Mouse (Mus musculus) MEL (cell line): ENCODE data around the gene Llgl1. TPM values are rescaled to one million over a fixed set of nuclear protein-coding genes. Genes with fewer than 3 reads are reported as not detected.

Source experiments
- DNase-seq: peaks from one replicate; pipeline ENCODE4 v3.0.0; 2011; ENCODE audit warnings: low read depth, low spot score
- H3K27ac ChIP-seq: 2 replicates; pipeline ENCODE4 v1.5.1; 2012; ENCODE audit warnings: low read depth, mild to moderate bottlenecking, control low read depth, low read length, moderate library complexity; ENCODE audit not compliant: control insufficient read depth
- H3K27me3 ChIP-seq, 2 experiments: fragments of 150-350 bp in 1 of 2; sonication (generic) in 1 of 2; 2 replicates each; pipeline ENCODE4 v1.6.1; 2012; ENCODE audit warnings: low read length in 2 of 2, mild to moderate bottlenecking in 2 of 2, improper control_type of control experiment in 1 of 2, moderate library complexity in 1 of 2; ENCODE audit not compliant: insufficient read depth in 2 of 2, control insufficient read depth in 1 of 2
- H3K36me3 ChIP-seq, 2 experiments: 2 replicates each; pipeline ENCODE4 v1.6.1; 2012 to 2014; ENCODE audit warnings: low read length in 2 of 2, improper control_type of control experiment in 1 of 2, inconsistent platforms in 1 of 2, mild to moderate bottlenecking in 1 of 2; ENCODE audit not compliant: insufficient read depth in 2 of 2, control insufficient read depth in 1 of 2
- H3K4me1 ChIP-seq, 2 experiments: fragments of 150-350 bp in 1 of 2; sonication (generic) in 1 of 2; 2 replicates each; pipeline ENCODE4 v1.6.1; 2012; ENCODE audit warnings: low read length in 2 of 2, improper control_type of control experiment in 1 of 2, mild to moderate bottlenecking in 1 of 2; ENCODE audit not compliant: insufficient read depth in 2 of 2, control insufficient read depth in 1 of 2
- H3K4me3 ChIP-seq, 2 experiments: fragments of 150-350 bp in 1 of 2; sonication (generic) in 1 of 2; 2 replicates each; pipeline ENCODE4 v1.5.1; 2012; ENCODE audit warnings: low read depth in 2 of 2, low read length in 2 of 2, mild to moderate bottlenecking in 2 of 2, moderate library complexity in 2 of 2, control low read depth in 1 of 2, improper control_type of control experiment in 1 of 2; ENCODE audit not compliant: control insufficient read depth in 1 of 2, insufficient read depth in 1 of 2
- H3K79me2 ChIP-seq: 2 replicates; pipeline ENCODE4 v1.6.1; 2012; ENCODE audit warnings: mild to moderate bottlenecking, low read length, moderate library complexity; ENCODE audit not compliant: control insufficient read depth, poor library complexity, insufficient read depth
- H3K9ac ChIP-seq: 2 replicates; pipeline ENCODE4 v1.6.1; 2012; ENCODE audit warnings: low read depth, mild to moderate bottlenecking, control low read depth, low read length, moderate library complexity; ENCODE audit not compliant: control insufficient read depth, poor library complexity, severe bottlenecking
- H3K9me3 ChIP-seq: fragments of 150-350 bp; sonication (generic); replicated peaks from 2 replicates; pipeline ENCODE4 v1.6.1; 2012; ENCODE audit warnings: mild to moderate bottlenecking, low read length, improper control_type of control experiment, moderate library complexity; ENCODE audit not compliant: insufficient read depth
- BHLHE40 ChIP-seq: IDR thresholded peaks from 2 replicates; pipeline ENCODE4 v1.6.1; 2012; ENCODE audit warnings: low read depth, mild to moderate bottlenecking, inconsistent platforms, low read length, improper control_type of control experiment, borderline replicate concordance
- CHD2 ChIP-seq: IDR thresholded peaks from 2 replicates; pipeline ENCODE4 v1.6.1; 2011; ENCODE audit warnings: low read length, improper control_type of control experiment
- CTCF ChIP-seq, 3 experiments: IDR thresholded peaks in 2 of 3; conservative IDR thresholded peaks in 1 of 3; 2 replicates each; pipeline ENCODE4 v1.5.1; 2011 to 2012; ENCODE audit warnings: low read length in 3 of 3, low read depth in 2 of 3, mild to moderate bottlenecking in 2 of 3, improper control_type of control experiment in 1 of 3, inconsistent platforms in 1 of 3, mixed read lengths in 1 of 3, moderate library complexity in 1 of 3; ENCODE audit not compliant: control insufficient read depth in 1 of 3, insufficient read depth in 1 of 3, poor library complexity in 1 of 3, severe bottlenecking in 1 of 3
- ELF1 ChIP-seq: IDR thresholded peaks from 2 replicates; pipeline ENCODE4 v1.6.1; 2014; ENCODE audit warnings: low read depth, mild to moderate bottlenecking, inconsistent platforms, low read length, improper control_type of control experiment, moderate library complexity
- EP300 ChIP-seq, 2 experiments: IDR thresholded peaks; 2 replicates each; pipeline ENCODE4 v1.6.1; 2011; ENCODE audit warnings: improper control_type of control experiment in 2 of 2, low read length in 2 of 2, low read depth in 1 of 2, mild to moderate bottlenecking in 1 of 2
- GABPA ChIP-seq: IDR thresholded peaks from 2 replicates; pipeline ENCODE4 v1.6.1; 2012; ENCODE audit warnings: low read depth, mild to moderate bottlenecking, inconsistent platforms, low read length, improper control_type of control experiment, moderate library complexity
- HCFC1 ChIP-seq: IDR thresholded peaks from 2 replicates; pipeline ENCODE4 v1.6.1; 2012; ENCODE audit warnings: low read depth, mild to moderate bottlenecking, inconsistent platforms, low read length, improper control_type of control experiment, moderate library complexity
- JUND ChIP-seq: IDR thresholded peaks from 2 replicates; pipeline ENCODE4 v1.6.1; 2011; ENCODE audit warnings: low read depth, mild to moderate bottlenecking, improper control_type of control experiment, low read length
- MAFK ChIP-seq: IDR thresholded peaks from 2 replicates; pipeline ENCODE4 v1.6.1; 2011; ENCODE audit warnings: low read depth, mild to moderate bottlenecking, low read length, improper control_type of control experiment, borderline replicate concordance
- MAX ChIP-seq: IDR thresholded peaks from 2 replicates; pipeline ENCODE4 v1.6.1; 2011; ENCODE audit warnings: low read length, improper control_type of control experiment
- MAZ ChIP-seq: IDR thresholded peaks from 2 replicates; pipeline ENCODE4 v1.6.1; 2012; ENCODE audit warnings: low read depth, mild to moderate bottlenecking, inconsistent platforms, low read length, improper control_type of control experiment
- MEF2A ChIP-seq: IDR thresholded peaks from 2 replicates; pipeline ENCODE4 v1.6.1; 2014; ENCODE audit warnings: low read depth, mild to moderate bottlenecking, inconsistent platforms, low read length, improper control_type of control experiment; ENCODE audit not compliant: poor library complexity, insufficient replicate concordance, severe bottlenecking; ENCODE audit errors: extremely low read depth
- MXI1 ChIP-seq: IDR thresholded peaks from 2 replicates; pipeline ENCODE4 v1.6.1; 2011; ENCODE audit warnings: mild to moderate bottlenecking, low read depth, low read length, improper control_type of control experiment
- MYC ChIP-seq: IDR thresholded peaks from 2 replicates; pipeline ENCODE4 v1.6.1; 2011; ENCODE audit warnings: low read depth, mild to moderate bottlenecking, low read length, improper control_type of control experiment, moderate library complexity
- NELFE ChIP-seq: IDR thresholded peaks from 2 replicates; pipeline ENCODE4 v1.6.1; 2011; ENCODE audit warnings: low read depth, low read length, improper control_type of control experiment
- NRF1 ChIP-seq: IDR thresholded peaks from 2 replicates; pipeline ENCODE4 v1.6.1; 2014; ENCODE audit warnings: low read depth, mild to moderate bottlenecking, inconsistent platforms, low read length, improper control_type of control experiment, moderate library complexity; ENCODE audit not compliant: poor library complexity, insufficient read depth, severe bottlenecking
- POLR2A ChIP-seq, 2 experiments: IDR thresholded peaks; 2 replicates each; pipeline ENCODE4 v1.6.1; 2011 to 2012; ENCODE audit warnings: low read length in 2 of 2, mild to moderate bottlenecking in 2 of 2, control low read depth in 1 of 2, improper control_type of control experiment in 1 of 2, low read depth in 1 of 2, moderate library complexity in 1 of 2; ENCODE audit not compliant: control insufficient read depth in 1 of 2, insufficient read depth in 1 of 2, poor library complexity in 1 of 2
- POLR2AphosphoS2 ChIP-seq: IDR thresholded peaks from 2 replicates; pipeline ENCODE4 v1.6.1; 2011; ENCODE audit warnings: low read length, improper control_type of control experiment
- RAD21 ChIP-seq: IDR thresholded peaks from 2 replicates; pipeline ENCODE4 v1.6.1; 2011; ENCODE audit warnings: mild to moderate bottlenecking, low read depth, low read length, improper control_type of control experiment
- SMC3 ChIP-seq: IDR thresholded peaks from 2 replicates; pipeline ENCODE4 v1.6.1; 2011; ENCODE audit warnings: low read depth, low read length, improper control_type of control experiment
- TBP ChIP-seq: IDR thresholded peaks from 2 replicates; pipeline ENCODE4 v1.8.0; 2011; ENCODE audit warnings: low read depth, low read length, improper control_type of control experiment
- TCF12 ChIP-seq: IDR thresholded peaks from 2 replicates; pipeline ENCODE4 v1.6.1; 2014; ENCODE audit warnings: low read depth, mild to moderate bottlenecking, inconsistent platforms, low read length, improper control_type of control experiment, moderate library complexity
- USF1 ChIP-seq: IDR thresholded peaks from 2 replicates; pipeline ENCODE4 v1.6.1; 2014; ENCODE audit warnings: low read depth, mild to moderate bottlenecking, inconsistent platforms, low read length, improper control_type of control experiment, moderate library complexity
- ZC3H11A ChIP-seq: IDR thresholded peaks from 2 replicates; pipeline ENCODE4 v1.6.1; 2012; ENCODE audit warnings: low read depth, mild to moderate bottlenecking, inconsistent platforms, low read length, improper control_type of control experiment
- ZMIZ1 ChIP-seq: IDR thresholded peaks from 2 replicates; pipeline ENCODE4 v1.6.1; 2012; ENCODE audit warnings: low read depth, mild to moderate bottlenecking, inconsistent platforms, low read length, improper control_type of control experiment, moderate library complexity
- polyA plus RNA-seq, 2 experiments: library from polyadenylated mRNA; stranded (reverse) in 1 of 2; unstranded in 1 of 2; fragments of >175 nt in 1 of 2; fragments of >200 nt in 1 of 2; gene quantifications; 2 replicates each; pipeline versions ENCODE4 v1.2.1 to v1.2.4; 2012; ENCODE audit warnings: low replicate concordance in 2 of 2, low read depth in 1 of 2; ENCODE audit not compliant: insufficient read length in 2 of 2, insufficient read depth in 1 of 2, missing spikeins in 1 of 2
- total RNA-seq: library from RNA; depleted of rRNA; stranded (reverse); fragments of 300-350 nt; gene quantifications from 2 replicates; pipeline ENCODE4 v1.2.3, GENCODE M21; 2012

Gene Llgl1
- total and polyA plus RNA-seq, 3 experiments: 9.3 to 23.9 TPM; not detected in 1

- Histone ChIP-seq H3K79me2 (peaks cover 5% of the 10 kb centered on the region), H3K27me3 (no peaks in the 10 kb centered on the region), H3K36me3 (peaks cover 0 to 5% of the 10 kb centered on the region in 2 experiments; a peak in 3 of 4 replicates), H3K4me1 (peaks cover 3 to 20% of the 10 kb centered on the region in 2 experiments; a peak in 3 of 4 replicates), H3K9me3 (no peaks in the 10 kb centered on the region), H3K9ac (peak within 1 kb of the TSS; percentile 87), H3K27ac (peak within 1 kb of the TSS; percentile 72), H3K4me3 (peak within 1 kb of the TSS; percentile 97)
- no peak for TF ChIP-seq MYC
- no peak for TF ChIP-seq MAZ
- peak; percentile 77; the same call in 1 of the 2 replicates for TF ChIP-seq ELF1
- TF ChIP-seq TCF12: peak; percentile 16; the same call in 1 of the 2 replicates
- TF ChIP-seq POLR2A (IDR thresholded peaks at IDR 0.05; ENCODE audit: control insufficient read depth in 1 of 2, insufficient read depth in 1 of 2, low read depth in 1 of 2, low read length in 2 of 2, poor library complexity in 1 of 2): peak; percentile 72 to 73; a peak in 2 of 4 replicates
- TF ChIP-seq HCFC1: peak; percentile 46
- no peak for TF ChIP-seq RAD21
- 0 out of 2 replicates have a peak, but pooled peaks have one; percentile 0 for TF ChIP-seq SMC3
- peak; percentile 23; the same call in 1 of the 2 replicates for TF ChIP-seq MXI1
- 0 out of 2 replicates have a peak, but pooled peaks have one; percentile 12 for TF ChIP-seq NRF1
- TF ChIP-seq CTCF (IDR thresholded peaks at IDR 0.05 in 2 of 3, conservative IDR thresholded peaks at IDR 0.05 in 1 of 3; ENCODE audit: control insufficient read depth in 1 of 3, insufficient read depth in 1 of 3, low read depth in 2 of 3, low read length in 3 of 3, poor library complexity in 1 of 3, severe bottlenecking in 1 of 3): peak in 2 of 3 experiments; percentile 51 to 71; a peak in 5 of 6 replicates
- no peak for TF ChIP-seq MAX
- TF ChIP-seq POLR2AphosphoS2: peak; percentile 54; the same call in 1 of the 2 replicates
- peak; percentile 86 for DNase-seq
Measured at GRCm38 (mm10) chr11:60726601-60727391, 27.3 kb downstream of the Llgl1 start, which contains the start of gene Flii. Gene Flii (minus strand): TSS chr11:60727263.

- H3K27ac ChIP-seq: peak overlapping the region; percentile 72
- TF ChIP-seq EP300 (IDR thresholded peaks at IDR 0.05; ENCODE audit: low read depth in 1 of 2, low read length in 2 of 2): no peak
- TF ChIP-seq MXI1: peak; percentile 55; the same call in 1 of the 2 replicates
- TF ChIP-seq BHLHE40: no peak
- no peak for TF ChIP-seq MAFK
- no peak for TF ChIP-seq GABPA
- TF ChIP-seq POLR2AphosphoS2: peak; percentile 44; the same call in 1 of the 2 replicates
- TF ChIP-seq ZC3H11A: no peak
- TF ChIP-seq TBP: 0 out of 2 replicates have a peak, but pooled peaks have one; percentile 13
- TF ChIP-seq MAX: peak; percentile 49; the same call in 1 of the 2 replicates
- TF ChIP-seq MYC: 0 out of 2 replicates have a peak, but pooled peaks have one; percentile 26
- TF ChIP-seq ELF1: 0 out of 2 replicates have a peak, but pooled peaks have one; percentile 3
- peak; percentile 35; the same call in 1 of the 2 replicates for TF ChIP-seq ZMIZ1
- TF ChIP-seq CHD2: no peak
- peak; percentile 41 for TF ChIP-seq NELFE
- TF ChIP-seq JUND: no peak
- no peak for TF ChIP-seq MAZ
- TF ChIP-seq USF1: no peak
- TF ChIP-seq MEF2A: no peak
- H3K9me3 ChIP-seq: no peaks in the 10 kb centered on the region
- H3K4me3 ChIP-seq: peak overlapping the region; percentile 97
- peaks cover 5% of the 10 kb centered on the region for H3K79me2 ChIP-seq
- H3K36me3 ChIP-seq: peaks cover 0 to 5% of the 10 kb centered on the region in 2 experiments; a peak in 2 of 4 replicates
- H3K4me1 ChIP-seq: peaks cover 3 to 20% of the 10 kb centered on the region in 2 experiments; a peak in 3 of 4 replicates
- H3K9ac ChIP-seq: peak overlapping the region; percentile 87
- no peaks in the 10 kb centered on the region for H3K27me3 ChIP-seq
- no peak for DNase-seq
Measured at GRCm38 (mm10) chr11:60727392-60728140, 28.0 kb downstream of the Llgl1 start.
